Mouse (Mus musculus) leukemia stem cell, adult 10-12 weeks (primary cell): ENCODE results near the gene Pnn. TPM values are rescaled to one million over a fixed set of nuclear protein-coding genes. Genes with fewer than 3 reads are reported as not detected.

Source experiments
- polyA plus RNA-seq: library from polyadenylated mRNA; stranded (reverse); fragments of >175 nt; gene quantifications from 2 replicates; pipeline ENCODE4 v1.2.3, GENCODE M21; 2012; ENCODE audit warnings: low replicate concordance

Gene Pnn
- 52.2 and 67.9 TPM in 2 replicates for polyA plus RNA-seq

GRCm38 (mm10) chr12:59066448-59067077, at the start of gene Pnn:
TSS of gene Pnn (plus strand) at chr12:59066884.

GRCm38 (mm10) chr12:59060993-59061595, 5.6 kb upstream of the Pnn start, which contains the start of gene Trappc6b:
TSS of gene Trappc6b (minus strand) at chr12:59061472.

GRCm38 (mm10) chr12:59095104-59096025, 28.7 kb downstream of the Pnn start, which contains the start of gene Mia2:
TSS of gene Mia2 (plus strand) at chr12:59095799.

Other genes starting within 250 kb of the Pnn start
- 2.2 and 2.3 TPM in 2 replicates for gene Sec23a, start 54.9 kb upstream of the Pnn start, polyA plus RNA-seq
- 0.61 and 3.0 TPM in 2 replicates for gene Gemin2, start 53.5 kb upstream of the Pnn start, polyA plus RNA-seq
- 46.1 and 59.8 TPM in 2 replicates for gene Trappc6b, start 5.4 kb upstream of the Pnn start, polyA plus RNA-seq
- gene Mia2, start 28.9 kb downstream of the Pnn start, polyA plus RNA-seq: 24.4 and 139 TPM in 2 replicates
- 15.6 and 15.7 TPM in 2 replicates for gene Fbxo33, start 152.8 kb downstream of the Pnn start, polyA plus RNA-seq